Mouse (Mus musculus) brain, embryonic 14.5 days (tissue): ENCODE measurements around the gene Celf2. TPM values are rescaled to one million over a fixed set of nuclear protein-coding genes. Genes with fewer than 3 reads are reported as not detected.
A peak's percentile ranks its signal among the peaks of the same experiment; 100 is the strongest.
"Not testable (repeated sequence)": the region's sequence is repeated elsewhere in the genome, so short reads cannot be mapped to it uniquely, and the experiment has no call there.

Experiments used
- DNase-seq: peaks from one replicate; pipeline ENCODE4 v3.0.0-alpha.2; 2011; ENCODE audit warnings: low read depth
- CTCF ChIP-seq: fragments of 200-500 bp; IDR thresholded peaks from 2 replicates; pipeline ENCODE4 v1.5.1; 2012; ENCODE audit warnings: inconsistent platforms, mild to moderate bottlenecking, moderate library complexity, borderline replicate concordance; ENCODE audit not compliant: insufficient read depth, insufficient read length; ENCODE audit errors: extremely low read depth
- POLR2A ChIP-seq: fragments of 200-500 bp; IDR thresholded peaks from 2 replicates; pipeline ENCODE4 v1.6.1; 2012; ENCODE audit warnings: mild to moderate bottlenecking, inconsistent platforms, borderline replicate concordance; ENCODE audit not compliant: poor library complexity, insufficient read depth, insufficient read length, severe bottlenecking; ENCODE audit errors: extremely low read depth
- polyA plus RNA-seq: library from polyadenylated mRNA; depleted of rRNA; stranded (reverse); fragments of >200 nt; gene quantifications from 2 replicates; pipeline ENCODE4 v1.2.3, GENCODE M21; 2012

Gene Celf2
- polyA plus RNA-seq, 1 experiment, result 161 TPM

DNA sequence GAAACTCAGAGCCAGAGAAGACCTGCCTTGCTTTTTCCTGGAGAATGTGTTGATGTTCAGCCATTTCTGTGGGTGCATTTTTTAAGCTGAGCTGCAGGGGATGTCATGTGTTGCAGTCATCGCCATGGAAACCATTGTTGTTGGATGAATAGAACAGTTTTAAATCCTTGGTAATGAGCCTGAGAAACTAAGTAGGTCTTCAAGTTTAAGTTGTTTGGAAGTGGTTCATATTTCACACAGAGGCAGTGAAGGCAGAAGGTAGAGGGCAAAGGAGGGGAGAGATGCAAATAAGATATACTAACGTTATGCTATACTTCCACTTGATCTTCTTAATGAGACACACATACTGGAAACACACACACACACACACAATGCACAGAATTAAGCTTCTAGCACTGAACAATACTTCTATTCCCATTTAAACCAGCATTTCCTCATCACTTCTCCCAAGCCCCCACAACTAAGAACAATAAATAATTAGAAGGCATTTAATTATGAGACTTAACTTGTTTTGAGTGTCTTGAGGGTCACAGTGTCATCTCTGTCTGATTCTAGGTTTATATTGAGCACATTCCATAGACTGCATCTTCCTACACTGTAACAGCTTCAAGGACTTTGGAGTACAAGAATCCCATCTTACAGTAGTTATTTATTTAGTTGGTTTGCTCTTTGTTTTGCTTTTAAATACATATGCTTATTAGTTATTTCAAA is 199.1 kb downstream of the Celf2 start:
- TF ChIP-seq CTCF (peak; percentile 30; the same call in 1 of the 2 replicates), POLR2A (no peak)
- DNase-seq, result peak; percentile 97

DNA sequence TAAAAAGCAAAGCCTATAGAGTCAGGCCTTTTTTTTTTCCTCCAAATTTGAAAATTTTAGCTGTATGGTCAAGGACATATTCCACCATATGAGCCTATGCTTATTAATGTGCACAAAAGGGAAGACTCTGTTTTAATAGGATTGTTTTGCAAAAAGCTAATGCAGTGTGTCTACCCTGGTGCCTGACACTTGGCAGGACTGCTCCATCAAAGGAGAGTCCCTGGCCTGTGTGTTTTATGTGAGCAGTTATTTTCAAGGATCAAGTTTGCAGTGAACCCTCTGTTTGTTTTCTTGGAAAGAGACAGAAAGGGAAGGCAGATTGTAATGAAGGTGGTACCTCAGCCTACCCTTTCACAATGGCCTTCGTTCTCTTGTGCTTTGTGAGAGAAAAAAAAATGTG is 200.0 kb downstream of the Celf2 start:
- DNase-seq, result peak; percentile 65
- no peak for TF ChIP-seq POLR2A
- TF ChIP-seq CTCF, result no peak

GRCm38 (mm10) chr2:7308731-7309130 is 200.6 kb downstream of the Celf2 start:
- peak; percentile 66 for DNase-seq
- TF ChIP-seq POLR2A (no peak), CTCF (no peak)

GRCm38 (mm10) chr2:7287434-7287833 is 221.9 kb downstream of the Celf2 start:
- peak; percentile 42 for DNase-seq
- TF ChIP-seq POLR2A (no peak), CTCF (no peak)

DNA sequence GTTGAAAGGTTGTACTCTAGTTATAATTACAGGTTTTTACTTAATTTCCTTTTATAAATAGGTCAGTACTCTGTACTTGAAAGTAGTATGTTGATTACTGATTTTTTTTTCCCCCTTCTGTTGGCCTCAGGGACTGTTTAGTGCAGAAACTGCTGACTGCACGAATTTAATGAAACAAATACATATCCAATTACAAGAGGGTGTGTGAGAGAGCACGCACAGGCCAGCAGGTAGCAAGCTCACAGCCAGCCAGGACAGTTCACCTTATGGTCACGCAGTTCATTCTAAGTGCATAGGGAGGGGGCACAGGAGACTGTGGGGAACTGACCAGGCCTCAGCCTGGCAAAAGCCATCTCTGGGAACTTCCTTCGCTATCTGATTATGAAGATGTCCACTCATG is 236.1 kb downstream of the Celf2 start:
- no peak for TF ChIP-seq CTCF
- TF ChIP-seq POLR2A, result no peak
- peak; percentile 31 for DNase-seq

DNA sequence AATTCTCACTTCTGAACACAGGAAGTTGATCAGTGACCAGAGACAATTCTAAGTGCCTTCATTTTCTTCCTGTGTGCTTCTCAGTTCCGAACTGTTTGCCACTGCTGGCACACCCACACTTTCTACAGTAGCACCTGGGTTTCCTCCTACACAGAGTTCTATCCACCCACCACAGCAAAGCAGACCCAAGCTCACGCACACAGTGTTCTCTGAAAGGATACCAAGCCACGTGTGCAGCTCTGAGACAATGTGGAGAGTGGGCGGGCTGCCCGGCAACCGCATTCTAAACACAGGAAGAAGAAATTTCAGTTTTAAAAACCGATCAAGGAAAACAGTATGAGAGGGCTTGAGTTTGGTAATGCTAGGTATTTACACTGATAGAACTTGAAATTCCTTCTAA is 239.3 kb downstream of the Celf2 start:
- TF ChIP-seq POLR2A (no peak), CTCF (no peak)
- DNase-seq, result no peak

- TF ChIP-seq CTCF (no peak), POLR2A (no peak)
- no peak for DNase-seq
These were observed 242.2 kb downstream of the Celf2 start for GRCm38 (mm10) chr2:7267166-7267565.

DNA sequence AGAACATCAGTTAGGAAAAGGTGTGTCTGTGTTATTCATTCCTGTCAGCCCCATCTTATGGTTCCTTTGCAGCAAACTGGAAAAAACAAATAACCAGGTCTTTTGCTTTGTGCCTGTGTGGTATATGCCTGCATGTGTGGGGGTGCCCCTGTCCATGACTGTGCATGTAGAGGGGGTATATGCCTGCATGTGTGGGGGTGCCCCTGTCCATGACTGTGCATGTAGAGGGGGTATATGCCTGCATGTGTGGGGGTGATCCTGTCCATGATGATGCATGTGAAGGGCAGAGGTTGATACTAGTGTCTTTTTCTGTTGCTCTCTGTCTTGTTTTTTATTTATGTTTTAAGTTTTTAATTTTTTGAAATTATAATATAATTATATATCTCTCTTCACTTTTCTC is 246.7 kb downstream of the Celf2 start:
- not testable (repeated sequence) for DNase-seq

DNA sequence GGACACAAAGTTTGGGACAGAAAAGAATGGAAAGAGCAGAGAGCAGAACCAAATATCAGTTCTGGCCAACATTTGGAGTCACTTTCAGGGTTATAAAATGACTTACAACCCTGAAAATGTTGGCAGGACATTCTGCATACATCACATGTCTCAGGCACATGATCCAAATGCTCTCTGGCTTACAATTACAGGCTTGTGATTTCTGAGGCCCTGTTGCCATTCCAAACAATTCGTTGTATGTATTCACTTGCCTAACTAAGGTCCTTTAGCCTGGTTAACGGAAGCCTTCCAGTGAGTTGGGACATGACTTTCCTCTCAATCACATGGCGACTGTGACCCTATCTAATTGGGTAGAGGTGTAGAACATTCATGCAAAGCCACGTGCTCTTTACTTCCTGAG is 249.2 kb downstream of the Celf2 start:
- TF ChIP-seq CTCF (no peak), POLR2A (no peak)

GRCm38 (mm10) chr2:7259616-7260015 is 249.7 kb downstream of the Celf2 start:
- TF ChIP-seq CTCF, result no peak
- no peak for TF ChIP-seq POLR2A
- no peak for DNase-seq

More for the DNA sequence above, 249.2 kb downstream of the Celf2 start:
- no peak for DNase-seq

DNA sequence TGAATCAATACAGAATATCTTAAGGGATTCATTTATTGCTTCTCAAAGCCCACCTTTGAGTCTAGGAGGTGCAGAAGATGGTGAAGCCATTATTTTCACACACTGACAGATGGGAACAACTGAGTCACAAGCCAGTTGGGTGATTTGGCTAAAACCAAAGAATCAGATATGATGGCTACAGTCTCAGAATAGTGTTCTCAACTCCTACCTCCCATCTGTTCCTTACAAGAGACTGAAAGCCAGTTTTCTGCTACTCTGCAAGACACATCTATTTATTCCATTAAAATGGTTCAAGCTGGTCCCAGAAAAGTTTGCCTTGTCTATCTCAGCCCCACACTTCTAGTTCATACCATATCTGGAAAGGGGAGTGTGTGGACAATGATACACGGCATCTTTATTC is 253.3 kb downstream of the Celf2 start:
- DNase-seq, result peak; percentile 50
- TF ChIP-seq POLR2A (no peak), CTCF (no peak)

DNA sequence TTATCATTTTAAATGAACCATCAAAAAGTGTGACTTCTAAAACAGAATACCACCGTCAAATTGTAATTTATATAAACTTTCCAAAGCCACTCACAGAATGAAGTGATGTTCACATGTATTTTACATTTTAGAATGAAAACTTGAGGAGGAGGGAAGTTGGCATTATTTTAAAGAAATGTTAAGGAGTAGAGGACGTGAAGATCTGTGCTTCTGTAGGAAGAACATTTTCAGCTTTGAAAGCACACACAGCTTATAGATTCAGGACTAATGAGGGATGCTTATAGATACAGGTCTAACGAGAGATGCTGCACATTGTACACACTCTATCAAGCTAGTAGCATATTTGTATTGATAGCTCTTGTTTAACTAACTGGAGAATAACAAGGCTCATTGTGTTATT is 254.0 kb downstream of the Celf2 start:
- no peak for DNase-seq
- TF ChIP-seq CTCF, result no peak
- no peak for TF ChIP-seq POLR2A
